Mouse (Mus musculus) embryonic fibroblast, embryonic 13.5 days (primary cell): Measurements from ENCODE around the gene Lgals2.

Source experiments
- CTCF ChIP-seq: IDR thresholded peaks from 2 replicates; pipeline ENCODE4 v1.5.1; 2011; ENCODE audit warnings: mild to moderate bottlenecking, control low read depth, low read length, moderate library complexity, borderline replicate concordance; ENCODE audit not compliant: insufficient read depth
- POLR2A ChIP-seq: IDR thresholded peaks from 2 replicates; pipeline ENCODE4 v1.6.1; 2011; ENCODE audit warnings: low read depth, mild to moderate bottlenecking, control low read depth, low read length, moderate library complexity

DNA sequence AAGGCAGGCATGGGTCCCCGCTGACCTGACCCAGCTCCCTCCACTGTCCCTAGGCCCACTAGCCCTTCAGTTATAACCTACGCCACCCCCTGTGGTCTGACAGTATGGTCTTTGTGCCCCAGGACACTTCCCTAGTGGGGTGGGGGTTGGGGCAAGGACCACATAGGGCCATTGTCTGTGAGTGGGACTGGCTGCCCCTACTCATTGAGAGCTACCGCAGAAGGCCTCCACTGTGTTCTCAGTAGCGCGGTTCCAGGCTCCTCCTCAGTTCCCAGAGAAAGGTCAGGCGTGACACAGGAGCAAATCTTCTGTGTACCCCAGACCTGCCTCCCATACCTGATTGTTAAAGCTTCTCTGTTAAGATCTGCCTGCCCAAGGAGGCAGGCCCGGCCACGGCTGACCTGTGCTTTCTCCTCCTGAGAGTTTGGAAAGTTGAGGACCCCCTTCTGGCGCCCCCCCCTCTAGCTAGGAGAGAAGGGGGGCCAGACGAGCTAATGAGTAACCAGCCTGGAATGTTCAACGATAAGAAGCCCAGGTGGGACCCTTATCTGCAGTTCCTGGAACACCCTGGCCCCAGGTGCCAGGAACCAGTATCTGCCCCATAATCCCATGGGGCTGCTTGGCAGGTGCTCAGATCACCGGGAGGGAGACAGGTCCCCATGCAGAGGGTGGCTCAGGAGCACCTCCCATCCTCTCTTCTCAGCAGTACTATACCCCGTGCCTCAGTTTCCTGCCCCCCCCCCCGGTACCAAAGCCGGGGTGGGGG is 5.1 kb downstream of the Lgals2 start:
- TF ChIP-seq POLR2A (no peak), CTCF (no peak)
